Mouse (Mus musculus) CH12.LX (cell line): ENCODE results near the gene Cemip2.
A peak's percentile ranks its signal among the peaks of the same experiment; 100 is the strongest.

Source experiments
- CTCF ChIP-seq, 2 experiments: IDR thresholded peaks in 1 of 2; conservative IDR thresholded peaks in 1 of 2; 2 replicates each; pipeline ENCODE4 v1.5.1; 2011 to 2012; ENCODE audit warnings: low read depth in 2 of 2, low read length in 2 of 2, improper control_type of control experiment in 1 of 2, inconsistent platforms in 1 of 2, mild to moderate bottlenecking in 1 of 2, moderate library complexity in 1 of 2
- GABPA ChIP-seq: IDR thresholded peaks from 2 replicates; pipeline ENCODE4 v1.6.1; 2012; ENCODE audit warnings: low read depth, low read length, improper control_type of control experiment, inconsistent platforms; ENCODE audit not compliant: insufficient replicate concordance
- ZNF384 ChIP-seq: IDR thresholded peaks from 2 replicates; pipeline ENCODE4 v1.6.1; 2012; ENCODE audit warnings: low read depth, low read length, improper control_type of control experiment, inconsistent platforms

GRCm38 (mm10) chr19:21825128-21825885 is 47.2 kb downstream of the Cemip2 start:
- TF ChIP-seq GABPA (no peak), CTCF (conservative IDR thresholded peaks at IDR 0.05 in 1 of 2, IDR thresholded peaks at IDR 0.05 in 1 of 2; ENCODE audit: low read depth in 2 of 2, low read length in 2 of 2) (peak in 1 of 2 experiments; percentile 50; a peak in 2 of 4 replicates), ZNF384 (peak; percentile 94)
